Mouse (Mus musculus) brown adipose tissue, adult 24 weeks (tissue): Measurements from ENCODE around the gene Dlg5. TPM values are rescaled to one million over a fixed set of nuclear protein-coding genes. Genes with fewer than 3 reads are reported as not detected.

Experiments
- polyA plus RNA-seq: library from polyadenylated mRNA; stranded (reverse); fragments of >200 nt; gene quantifications from 2 replicates; pipeline ENCODE4 v1.2.4, GENCODE M21; 2012; ENCODE audit not compliant: missing spikeins, insufficient read depth, insufficient read length

Gene Dlg5
- polyA plus RNA-seq, 1 experiment, result 3.5 TPM

Other genes with a start within 250 kb of the Dlg5 start
- gene Kcnma1, start 231.4 kb downstream of the Dlg5 start, polyA plus RNA-seq, result 1.0 TPM in 1 of 2 replicates, not detected in the other
- not detected in 2 replicates for gene E330034G19Rik, start 47.3 kb upstream of the Dlg5 start, polyA plus RNA-seq
- gene Polr3a, start 241.1 kb upstream of the Dlg5 start, polyA plus RNA-seq, result 2.1 and 3.8 TPM in 2 replicates
- 1,692 and 1,959 TPM in 2 replicates for gene Rps24, start 241.2 kb upstream of the Dlg5 start, polyA plus RNA-seq